Mouse (Mus musculus) right cerebral cortex, postnatal 10 days (tissue): Measurements from ENCODE around the gene Ctnna2.

Experiments
- DNase-seq, 2 experiments: peaks; one replicate each; pipeline ENCODE4 v3.0.0; 2021; ENCODE audit warnings: low spot score in 2 of 2

Gene Ctnna2

GRCm38 (mm10) chr6:76908086-76908485, 1071.4 kb downstream of the Ctnna2 start:
- no peak for DNase-seq

- no peak for DNase-seq
These were observed 1082.3 kb downstream of the Ctnna2 start for GRCm38 (mm10) chr6:76897156-76897555.
